Mouse (Mus musculus): ENCODE results near the gene Ankrd45.

- no peak for TF ChIP-seq CTCF (IDR thresholded peaks at IDR 0.05; ENCODE audit: extremely low read depth, insufficient read length, insufficient replicate concordance, low read depth, low read length)
- TF ChIP-seq POLR2A (IDR thresholded peaks at IDR 0.05; ENCODE audit: low read depth, low read length) = no peak
Measured at GRCm38 (mm10) chr1:161151098-161151497, 8.6 kb downstream of the Ankrd45 start.
